Mouse (Mus musculus): ENCODE measurements around the gene Tmem266. TPM values are rescaled to one million over a fixed set of nuclear protein-coding genes. Genes with fewer than 3 reads are reported as not detected.

The Tmem266 gene
- polyA plus RNA-seq, 1 experiment from 2014 or later: 0.49 TPM

- Histone ChIP-seq H3K36me3 (no peaks in the 10 kb centered on the region), H3K27me3 (ENCODE audit: low read depth, poor library complexity, severe bottlenecking) (no peaks in the 10 kb centered on the region)
- 67% methylated on average over 12 of the region's 12 CpGs for WGBS
Observed at GRCm38 (mm10) chr9:55313619-55314261, 13.0 kb upstream of the Tmem266 start.

GRCm38 (mm10) chr9:55322641-55323040, 4.1 kb upstream of the Tmem266 start:
- Histone ChIP-seq H3K4me1 (peaks cover 14% of the 10 kb centered on the region), H3K9me3 (replicated peaks) (no peaks in the 10 kb centered on the region), H3K36me3 (no peaks in the 10 kb centered on the region)

More at GRCm38 (mm10) chr9:55313619-55314261, 13.0 kb upstream of the Tmem266 start:
- H3K4me1 ChIP-seq: no peaks in the 10 kb centered on the region
- H3K27ac ChIP-seq: no peak overlapping the region
- H3K4me3 ChIP-seq: no peak overlapping the region
- H3K9me3 ChIP-seq (replicated peaks): no peaks in the 10 kb centered on the region
- no peak for DNase-seq (ENCODE audit: low spot score)

GRCm38 (mm10) chr9:55324085-55324484, 2.6 kb upstream of the Tmem266 start:
- Histone ChIP-seq H3K27ac (no peak overlapping the region), H3K9me3 (replicated peaks) (no peaks in the 10 kb centered on the region), H3K27me3 (ENCODE audit: low read depth, poor library complexity, severe bottlenecking) (peaks cover 56% of the 10 kb centered on the region), H3K4me1 (peaks cover 14% of the 10 kb centered on the region), H3K36me3 (no peaks in the 10 kb centered on the region), H3K4me3 (no peak overlapping the region)
- WGBS: 63% methylated on average over 8 of the region's 8 CpGs
- DNase-seq (ENCODE audit: low spot score): no peak

More at GRCm38 (mm10) chr9:55322641-55323040, 4.1 kb upstream of the Tmem266 start:
- Histone ChIP-seq H3K4me3 (no peak overlapping the region), H3K27ac (no peak overlapping the region), H3K27me3 (ENCODE audit: low read depth, poor library complexity, severe bottlenecking) (peaks cover 42% of the 10 kb centered on the region)
- WGBS: 83% methylated on average over 1 of the region's 1 CpGs
- no peak for DNase-seq (ENCODE audit: low spot score)

GRCm38 (mm10) chr9:55324516-55324915, 2.2 kb upstream of the Tmem266 start:
- no peak for DNase-seq (ENCODE audit: low spot score)
- Histone ChIP-seq H3K4me3 (no peak overlapping the region), H3K27ac (no peak overlapping the region), H3K27me3 (ENCODE audit: low read depth, poor library complexity, severe bottlenecking) (peaks cover 61% of the 10 kb centered on the region), H3K9me3 (replicated peaks) (no peaks in the 10 kb centered on the region), H3K36me3 (no peaks in the 10 kb centered on the region), H3K4me1 (peaks cover 14% of the 10 kb centered on the region)
- WGBS: 61% methylated on average over 10 of the region's 10 CpGs

GRCm38 (mm10) chr9:55325061-55325460, 1.7 kb upstream of the Tmem266 start:
- DNase-seq (ENCODE audit: low spot score): no peak
- Histone ChIP-seq H3K9me3 (replicated peaks) (no peaks in the 10 kb centered on the region), H3K27me3 (ENCODE audit: low read depth, poor library complexity, severe bottlenecking) (peaks cover 66% of the 10 kb centered on the region), H3K36me3 (no peaks in the 10 kb centered on the region), H3K4me3 (no peak overlapping the region), H3K4me1 (peaks cover 14% of the 10 kb centered on the region), H3K27ac (no peak overlapping the region)
- WGBS: 11% methylated on average over 1 of the region's 1 CpGs

GRCm38 (mm10) chr9:55325564-55326514, 874 bp upstream of the Tmem266 start:
- WGBS: 21% methylated on average over 18 of the region's 18 CpGs
- DNase-seq (ENCODE audit: low spot score): no peak

GRCm38 (mm10) chr9:55327234-55327615, 512 bp downstream of the Tmem266 start:
- H3K27me3 ChIP-seq (ENCODE audit: low read depth, poor library complexity, severe bottlenecking): peaks cover 80% of the 10 kb centered on the region
- peaks cover 18% of the 10 kb centered on the region for H3K4me1 ChIP-seq
- H3K36me3 ChIP-seq: no peaks in the 10 kb centered on the region
- H3K9me3 ChIP-seq (replicated peaks): no peaks in the 10 kb centered on the region
- peak overlapping the region; percentile 85 for H3K4me3 ChIP-seq
- peak; percentile 47 for DNase-seq (ENCODE audit: low spot score)
- WGBS: 2% methylated on average over 13 of the region's 13 CpGs
- peak overlapping the region; percentile 88; the same call in 1 of the 2 replicates for H3K27ac ChIP-seq

More at GRCm38 (mm10) chr9:55325564-55326514, 874 bp upstream of the Tmem266 start:
- H3K36me3 ChIP-seq: no peaks in the 10 kb centered on the region
- H3K4me1 ChIP-seq: peaks cover 14% of the 10 kb centered on the region
- H3K27me3 ChIP-seq (ENCODE audit: low read depth, poor library complexity, severe bottlenecking): peaks cover 73% of the 10 kb centered on the region
- peak overlapping the region; percentile 85 for H3K4me3 ChIP-seq
- H3K9me3 ChIP-seq (replicated peaks): no peaks in the 10 kb centered on the region
- peak overlapping the region; percentile 88 for H3K27ac ChIP-seq

- WGBS: 23% methylated on average over 14 of the region's 14 CpGs
- DNase-seq (ENCODE audit: low spot score): no peak
- Histone ChIP-seq H3K27me3 (ENCODE audit: low read depth, poor library complexity, severe bottlenecking) (peaks cover 80% of the 10 kb centered on the region), H3K4me3 (no peak overlapping the region), H3K36me3 (no peaks in the 10 kb centered on the region), H3K27ac (no peak overlapping the region), H3K9me3 (replicated peaks) (no peaks in the 10 kb centered on the region), H3K4me1 (peaks cover 27% of the 10 kb centered on the region)
Observed at GRCm38 (mm10) chr9:55328151-55328918, 1.6 kb downstream of the Tmem266 start.

GRCm38 (mm10) chr9:55329401-55329800, 2.7 kb downstream of the Tmem266 start:
- peaks cover 27% of the 10 kb centered on the region for H3K4me1 ChIP-seq
- no peak for DNase-seq (ENCODE audit: low spot score)
- H3K27me3 ChIP-seq (ENCODE audit: low read depth, poor library complexity, severe bottlenecking): peaks cover 71% of the 10 kb centered on the region
- no peak overlapping the region for H3K27ac ChIP-seq
- H3K9me3 ChIP-seq (replicated peaks): no peaks in the 10 kb centered on the region
- no peak overlapping the region for H3K4me3 ChIP-seq
- WGBS: 79% methylated on average over 6 of the region's 6 CpGs
- no peaks in the 10 kb centered on the region for H3K36me3 ChIP-seq

- 33% methylated on average over 5 of the region's 5 CpGs for WGBS
- no peaks in the 10 kb centered on the region for H3K36me3 ChIP-seq
- H3K27ac ChIP-seq: no peak overlapping the region
- no peak for DNase-seq (ENCODE audit: low spot score)
- H3K27me3 ChIP-seq (ENCODE audit: low read depth, poor library complexity, severe bottlenecking): peaks cover 44% of the 10 kb centered on the region
- H3K9me3 ChIP-seq (replicated peaks): no peaks in the 10 kb centered on the region
- H3K4me1 ChIP-seq: peaks cover 13% of the 10 kb centered on the region
- no peak overlapping the region for H3K4me3 ChIP-seq
Observed at GRCm38 (mm10) chr9:55332476-55332875, 5.8 kb downstream of the Tmem266 start.

- Histone ChIP-seq H3K4me3 (no peak overlapping the region), H3K4me1 (peaks cover 13% of the 10 kb centered on the region), H3K27ac (no peak overlapping the region), H3K9me3 (replicated peaks) (no peaks in the 10 kb centered on the region), H3K27me3 (ENCODE audit: low read depth, poor library complexity, severe bottlenecking) (peaks cover 39% of the 10 kb centered on the region), H3K36me3 (no peaks in the 10 kb centered on the region)
- WGBS: 34% methylated on average over 7 of the region's 7 CpGs
- DNase-seq (ENCODE audit: low spot score): no peak
Observed at GRCm38 (mm10) chr9:55332949-55333348, 6.2 kb downstream of the Tmem266 start.

- no peak overlapping the region for H3K4me3 ChIP-seq
- H3K36me3 ChIP-seq: no peaks in the 10 kb centered on the region
- no peaks in the 10 kb centered on the region for H3K9me3 ChIP-seq (replicated peaks)
- H3K27me3 ChIP-seq (ENCODE audit: low read depth, poor library complexity, severe bottlenecking): no peaks in the 10 kb centered on the region
- 85% methylated on average over 7 of the region's 7 CpGs for WGBS
- DNase-seq (ENCODE audit: low spot score): no peak
- no peaks in the 10 kb centered on the region for H3K4me1 ChIP-seq
- no peak overlapping the region for H3K27ac ChIP-seq
Observed at GRCm38 (mm10) chr9:55344165-55344564, 17.5 kb downstream of the Tmem266 start.

Measured in limb, embryonic 10.5 days (tissue).